Mouse (Mus musculus) ES-Bruce4 (cell line): ENCODE data around the gene Ntn4. TPM values are rescaled to one million over a fixed set of nuclear protein-coding genes. Genes with fewer than 3 reads are reported as not detected.

ENCODE experiments used
- H3K27ac ChIP-seq: 2 replicates; pipeline ENCODE4 v1.5.1; 2012; ENCODE audit warnings: low read length, inconsistent platforms; ENCODE audit not compliant: insufficient read depth
- H3K27me3 ChIP-seq: 2 replicates; pipeline ENCODE4 v1.6.1; 2012; ENCODE audit warnings: mild to moderate bottlenecking, low read length, inconsistent platforms; ENCODE audit not compliant: control insufficient read depth, poor library complexity, insufficient read depth, severe bottlenecking
- H3K36me3 ChIP-seq: 2 replicates; pipeline ENCODE4 v1.6.1; 2012; ENCODE audit warnings: inconsistent platforms, mild to moderate bottlenecking, low read length, moderate library complexity; ENCODE audit not compliant: control insufficient read depth, poor library complexity, insufficient read depth, severe bottlenecking
- H3K4me1 ChIP-seq: one replicate; pipeline ENCODE4 v1.8.1; 2011; ENCODE audit warnings: low read length; ENCODE audit not compliant: control insufficient read depth, insufficient read depth
- H3K4me3 ChIP-seq: 2 replicates; pipeline ENCODE4 v1.5.1; 2011; ENCODE audit warnings: low read depth, mild to moderate bottlenecking, low read length
- H3K9ac ChIP-seq: 2 replicates; pipeline ENCODE4 v1.6.1; 2012; ENCODE audit warnings: low read depth, mild to moderate bottlenecking, inconsistent platforms; ENCODE audit not compliant: poor library complexity, severe bottlenecking
- H3K9me3 ChIP-seq: replicated peaks from 2 replicates; pipeline ENCODE4 v1.6.1; 2012; ENCODE audit warnings: mild to moderate bottlenecking, low read length, inconsistent platforms; ENCODE audit not compliant: control insufficient read depth, poor library complexity, insufficient read depth, severe bottlenecking
- CTCF ChIP-seq: IDR thresholded peaks from one replicate; pipeline ENCODE4 v1.8.1; 2011; ENCODE audit warnings: low read depth, low read length
- EP300 ChIP-seq: IDR thresholded peaks from 2 replicates; pipeline ENCODE4 v1.6.1; 2011; ENCODE audit warnings: low read depth, low read length; ENCODE audit not compliant: insufficient read depth
- POLR2A ChIP-seq: IDR thresholded peaks from one replicate; pipeline ENCODE4 v1.8.1; 2011; ENCODE audit warnings: low read length; ENCODE audit not compliant: insufficient read depth
- polyA plus RNA-seq: library from polyadenylated mRNA; stranded (reverse); fragments of >200 nt; gene quantifications from 2 replicates; pipeline ENCODE4 v1.2.4, GENCODE M21; 2011; ENCODE audit warnings: low read depth; ENCODE audit not compliant: missing spikeins, insufficient read depth, insufficient read length

The Ntn4 gene
- polyA plus RNA-seq, 1 experiment, result 2.2 TPM

GRCm38 (mm10) chr10:93783216-93784013 lies 142.9 kb downstream of the Ntn4 start:
- no peak overlapping the region for H3K9ac ChIP-seq
- no peaks in the 10 kb centered on the region for H3K27me3 ChIP-seq
- no peaks in the 10 kb centered on the region for H3K9me3 ChIP-seq
- no peaks in the 10 kb centered on the region for H3K36me3 ChIP-seq
- no peak for TF ChIP-seq POLR2A
- no peak for TF ChIP-seq EP300
- no peak for TF ChIP-seq CTCF
- no peak overlapping the region for H3K4me3 ChIP-seq
- peak overlapping the region; percentile 20; the same call in 1 of the 2 replicates for H3K27ac ChIP-seq
- peaks cover 5% of the 10 kb centered on the region for H3K4me1 ChIP-seq

Other genes starting within 250 kb of the Ntn4 start
- gene Lta4h, start 187.3 kb upstream of the Ntn4 start, polyA plus RNA-seq, result 53.6 and 60.7 TPM in 2 replicates
- gene Hal, start 151.9 kb upstream of the Ntn4 start, polyA plus RNA-seq, result 1.2 and 1.6 TPM in 2 replicates
- 0.37 TPM in 1 of 2 replicates, not detected in the other for gene Amdhd1, start 100.6 kb upstream of the Ntn4 start, polyA plus RNA-seq
- gene Ccdc38, start 100.0 kb upstream of the Ntn4 start, polyA plus RNA-seq, result 0.24 and 0.60 TPM in 2 replicates
- gene Snrpf, start 51.0 kb upstream of the Ntn4 start, polyA plus RNA-seq, result 67.6 and 73.2 TPM in 2 replicates
- 16.7 and 19.2 TPM in 2 replicates for gene Usp44, start 190.9 kb downstream of the Ntn4 start, polyA plus RNA-seq